Mouse (Mus musculus) CH12.LX (cell line): ENCODE data around the gene Cit. TPM values are rescaled to one million over a fixed set of nuclear protein-coding genes. Genes with fewer than 3 reads are reported as not detected.

ENCODE experiments used
- DNase-seq: peaks from one replicate; pipeline ENCODE4 v3.0.0-alpha.2; 2013; ENCODE audit errors: extremely low read depth
- H3K27ac ChIP-seq: 2 replicates; pipeline ENCODE4 v1.5.1; 2012; ENCODE audit warnings: low read depth, mild to moderate bottlenecking, control low read depth, moderate library complexity; ENCODE audit not compliant: insufficient read depth
- H3K27me3 ChIP-seq: replicated peaks from 2 replicates; pipeline ENCODE3; 2012; ENCODE audit warnings: inconsistent platforms
- H3K36me3 ChIP-seq, 2 experiments: replicated peaks in 1 of 2; 2 replicates each; pipeline versions ENCODE3 to v1.6.1; 2012; ENCODE audit warnings: inconsistent platforms in 1 of 2, low read length in 1 of 2, mild to moderate bottlenecking in 1 of 2, mixed read lengths in 1 of 2, moderate library complexity in 1 of 2; ENCODE audit not compliant: control insufficient read depth in 1 of 2, insufficient read depth in 1 of 2
- H3K4me1 ChIP-seq, 2 experiments: 2 replicates each; pipeline ENCODE4 v1.6.1; 2012; ENCODE audit warnings: inconsistent platforms in 1 of 2, moderate library complexity in 1 of 2; ENCODE audit not compliant: insufficient read depth in 2 of 2, control insufficient read depth in 1 of 2
- H3K4me2 ChIP-seq: 2 replicates; pipeline ENCODE4 v1.6.1; 2012; ENCODE audit warnings: low read depth, mild to moderate bottlenecking, control low read depth; ENCODE audit not compliant: poor library complexity, insufficient read depth, severe bottlenecking
- H3K4me3 ChIP-seq, 3 experiments: fragments of 150-350 bp in 1 of 3; sonication (generic) in 1 of 3; replicated peaks in 1 of 3; 2 replicates each; pipeline versions ENCODE3 to v1.5.1; 2011 to 2012; ENCODE audit warnings: low read depth in 2 of 3, low read length in 2 of 3, mild to moderate bottlenecking in 2 of 3, moderate library complexity in 2 of 3, control low read depth in 1 of 3, improper control_type of control experiment in 1 of 3, inconsistent platforms in 1 of 3, mixed read lengths in 1 of 3; ENCODE audit not compliant: poor library complexity in 1 of 3
- H3K79me2 ChIP-seq: replicated peaks from 2 replicates; pipeline ENCODE4 v1.6.1; 2012; ENCODE audit warnings: mild to moderate bottlenecking, moderate library complexity; ENCODE audit not compliant: control insufficient read depth, poor library complexity, insufficient read depth, severe bottlenecking; ENCODE audit errors: extremely low read depth
- H3K9ac ChIP-seq: 2 replicates; pipeline ENCODE4 v1.6.1; 2012; ENCODE audit warnings: low read depth, mild to moderate bottlenecking, control low read depth, moderate library complexity; ENCODE audit not compliant: insufficient read depth
- H3K9me3 ChIP-seq: replicated peaks from 2 replicates; pipeline ENCODE3; 2012; ENCODE audit warnings: low read length, inconsistent platforms, mixed read lengths
- BHLHE40 ChIP-seq: IDR thresholded peaks from 2 replicates; pipeline ENCODE4 v1.6.1; 2011; ENCODE audit warnings: mild to moderate bottlenecking, low read depth, low read length, improper control_type of control experiment
- CTCF ChIP-seq, 2 experiments: IDR thresholded peaks in 1 of 2; conservative IDR thresholded peaks in 1 of 2; 2 replicates each; pipeline ENCODE4 v1.5.1; 2011 to 2012; ENCODE audit warnings: low read depth in 2 of 2, low read length in 2 of 2, improper control_type of control experiment in 1 of 2, inconsistent platforms in 1 of 2, mild to moderate bottlenecking in 1 of 2, moderate library complexity in 1 of 2
- E2F4 ChIP-seq: IDR thresholded peaks from 2 replicates; pipeline ENCODE4 v1.6.1; 2011; ENCODE audit warnings: low read depth, low read length, improper control_type of control experiment; ENCODE audit not compliant: insufficient replicate concordance
- EP300 ChIP-seq: IDR thresholded peaks from 2 replicates; pipeline ENCODE4 v1.6.1; 2011; ENCODE audit warnings: low read length, improper control_type of control experiment
- ETS1 ChIP-seq: conservative IDR thresholded peaks from 2 replicates; pipeline ENCODE4 v1.6.1; 2012; ENCODE audit warnings: low read depth, mild to moderate bottlenecking, inconsistent platforms, low read length, improper control_type of control experiment, moderate library complexity
- GABPA ChIP-seq: IDR thresholded peaks from 2 replicates; pipeline ENCODE4 v1.6.1; 2012; ENCODE audit warnings: low read depth, low read length, improper control_type of control experiment, inconsistent platforms; ENCODE audit not compliant: insufficient replicate concordance
- HCFC1 ChIP-seq: IDR thresholded peaks from 2 replicates; pipeline ENCODE4 v1.6.1; 2012; ENCODE audit warnings: low read depth, mild to moderate bottlenecking, inconsistent platforms, low read length, improper control_type of control experiment
- JUN ChIP-seq: IDR thresholded peaks from 2 replicates; pipeline ENCODE4 v1.6.1; 2011; ENCODE audit warnings: low read depth, mild to moderate bottlenecking, low read length, improper control_type of control experiment, moderate library complexity; ENCODE audit not compliant: insufficient read depth
- JUND ChIP-seq: conservative IDR thresholded peaks from 2 replicates; pipeline ENCODE4 v1.6.1; 2011; ENCODE audit warnings: low read depth, low read length, improper control_type of control experiment
- MAFK ChIP-seq: IDR thresholded peaks from 2 replicates; pipeline ENCODE4 v1.6.1; 2011; ENCODE audit warnings: low read length, improper control_type of control experiment; ENCODE audit not compliant: insufficient replicate concordance
- MAX ChIP-seq: IDR thresholded peaks from 2 replicates; pipeline ENCODE4 v1.6.1; 2011; ENCODE audit warnings: low read length, improper control_type of control experiment
- MAZ ChIP-seq: IDR thresholded peaks from 2 replicates; pipeline ENCODE4 v1.6.1; 2012; ENCODE audit warnings: low read depth, mild to moderate bottlenecking, inconsistent platforms, low read length, improper control_type of control experiment, moderate library complexity
- MEF2A ChIP-seq: IDR thresholded peaks from 2 replicates; pipeline ENCODE4 v1.6.1; 2014; ENCODE audit warnings: low read depth, mild to moderate bottlenecking, inconsistent platforms, low read length, improper control_type of control experiment, borderline replicate concordance
- MXI1 ChIP-seq: IDR thresholded peaks from 2 replicates; pipeline ENCODE4 v1.6.1; 2011; ENCODE audit warnings: mild to moderate bottlenecking, low read depth, low read length, improper control_type of control experiment
- NELFE ChIP-seq: IDR thresholded peaks from 2 replicates; pipeline ENCODE4 v1.6.1; 2011; ENCODE audit warnings: low read depth, low read length, improper control_type of control experiment
- NRF1 ChIP-seq: IDR thresholded peaks from 2 replicates; pipeline ENCODE4 v1.6.1; 2014; ENCODE audit warnings: low read depth, mild to moderate bottlenecking, inconsistent platforms, low read length, improper control_type of control experiment, moderate library complexity
- PAX5 ChIP-seq: IDR thresholded peaks from 2 replicates; pipeline ENCODE4 v1.6.1; 2012; ENCODE audit warnings: low read length, inconsistent platforms, mixed read lengths
- POLR2A ChIP-seq: IDR thresholded peaks from 2 replicates; pipeline ENCODE4 v1.6.1; 2011; ENCODE audit warnings: low read depth, mild to moderate bottlenecking, improper control_type of control experiment, low read length
- POLR2AphosphoS2 ChIP-seq: IDR thresholded peaks from 2 replicates; pipeline ENCODE4 v1.6.1; 2011; ENCODE audit warnings: low read depth, low read length, improper control_type of control experiment
- RCOR1 ChIP-seq: conservative IDR thresholded peaks from 2 replicates; pipeline ENCODE4 v1.6.1; 2012; ENCODE audit warnings: low read depth, mild to moderate bottlenecking, inconsistent platforms, low read length, improper control_type of control experiment
- TCF12 ChIP-seq: IDR thresholded peaks from 2 replicates; pipeline ENCODE4 v1.6.1; 2014; ENCODE audit warnings: low read depth, mild to moderate bottlenecking, inconsistent platforms, low read length, improper control_type of control experiment
- UBTF ChIP-seq: IDR thresholded peaks from 2 replicates; pipeline ENCODE4 v1.6.1; 2012; ENCODE audit warnings: low read depth, mild to moderate bottlenecking, inconsistent platforms, low read length, improper control_type of control experiment, moderate library complexity
- USF1 ChIP-seq: IDR thresholded peaks from 2 replicates; pipeline ENCODE4 v1.6.1; 2014; ENCODE audit warnings: low read depth, mild to moderate bottlenecking, inconsistent platforms, low read length, improper control_type of control experiment
- USF2 ChIP-seq: conservative IDR thresholded peaks from 2 replicates; pipeline ENCODE4 v1.6.1; 2011; ENCODE audit warnings: low read depth, low read length, improper control_type of control experiment
- ZKSCAN1 ChIP-seq: IDR thresholded peaks from 2 replicates; pipeline ENCODE4 v1.6.1; 2012; ENCODE audit warnings: low read depth, inconsistent platforms, low read length, improper control_type of control experiment, borderline replicate concordance
- ZMIZ1 ChIP-seq: IDR thresholded peaks from 2 replicates; pipeline ENCODE4 v1.6.1; 2012; ENCODE audit warnings: low read depth, mild to moderate bottlenecking, inconsistent platforms, low read length, improper control_type of control experiment
- dilution Hi-C: fragments of 300-500 bp; cut with MboI; formaldehyde crosslinking; loops from 2 replicates; pipeline ENCODE4 v1.14.3; 2020; ENCODE audit warnings: low sequenced_read_pairs; ENCODE audit not compliant: extremely low pct_unique_long_range_greater_than_20kb, extremely low pct_ligation_motif_present
- in situ Hi-C: fragments of 300-500 bp; cut with MboI; formaldehyde crosslinking; loops from 3 replicates; pipeline ENCODE4 v1.14.3; 2019; ENCODE audit warnings: low sequenced_read_pairs, low pct_ligation_motif_present, low pct_unique_long_range_greater_than_20kb, mixed read lengths
- polyA plus RNA-seq: library from polyadenylated mRNA; unstranded; fragments of >175 nt; gene quantifications from 2 replicates; pipeline ENCODE4 v1.2.1, GENCODE M21; 2012; ENCODE audit warnings: low read depth; ENCODE audit not compliant: insufficient read length
- total RNA-seq, 2 experiments: library from RNA; depleted of rRNA; stranded (reverse); fragments of 300-350 nt in 1 of 2; fragments of >200 nt in 1 of 2; gene quantifications; 2 replicates each; pipeline ENCODE4 v1.2.3; 2012 to 2014

The Cit gene
- total and polyA plus RNA-seq, 3 experiments = 7.0 to 24.9 (median 16.2) TPM

DNA sequence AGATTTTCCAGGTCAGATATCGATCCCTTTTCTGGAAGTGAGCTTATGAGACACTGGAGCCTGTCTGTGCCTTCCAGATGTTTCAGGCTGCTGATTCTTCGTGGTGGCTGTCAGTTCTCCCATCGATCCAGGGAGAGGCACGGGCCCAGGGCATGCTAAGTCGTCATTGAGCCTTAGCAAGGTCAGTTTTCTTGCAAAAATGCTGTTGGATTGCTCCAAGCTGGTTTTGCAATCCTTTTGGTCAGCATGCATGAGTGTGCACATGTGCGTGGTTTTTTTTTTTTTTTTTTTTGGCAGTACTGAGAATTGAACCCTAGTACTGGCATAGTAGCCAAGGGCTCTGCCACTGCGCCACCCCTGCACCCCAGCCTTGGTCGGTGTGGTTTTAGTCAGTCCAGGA, 158.1 kb downstream of the Cit start:
- Histone ChIP-seq H3K9me3 (no peaks in the 10 kb centered on the region), H3K27ac (no peak overlapping the region), H3K4me3 (no peak overlapping the region), H3K4me1 (no peaks in the 10 kb centered on the region), H3K36me3 (peaks cover 30 to 77% of the 10 kb centered on the region in 2 experiments), H3K9ac (no peak overlapping the region), H3K4me2 (no peak overlapping the region), H3K27me3 (no peaks in the 10 kb centered on the region), H3K79me2 (no peaks in the 10 kb centered on the region)
- dilution Hi-C loops = no loop called here
- no peak for TF ChIP-seq HCFC1
- TF ChIP-seq ZMIZ1 = no peak
- TF ChIP-seq MAX = no peak
- no peak for TF ChIP-seq PAX5
- TF ChIP-seq MXI1 = no peak
- TF ChIP-seq E2F4 = no peak
- no peak for TF ChIP-seq ETS1
- no peak for TF ChIP-seq JUND
- TF ChIP-seq EP300 = no peak
- TF ChIP-seq TCF12 = no peak
- TF ChIP-seq NELFE = no peak
- no peak for TF ChIP-seq MEF2A
- no peak for TF ChIP-seq MAFK
- no peak for TF ChIP-seq POLR2AphosphoS2
- no peak for TF ChIP-seq ZKSCAN1
- no peak for TF ChIP-seq USF2
- TF ChIP-seq GABPA = no peak
- DNase-seq = no peak
- in situ Hi-C loops = no loop called here

DNA sequence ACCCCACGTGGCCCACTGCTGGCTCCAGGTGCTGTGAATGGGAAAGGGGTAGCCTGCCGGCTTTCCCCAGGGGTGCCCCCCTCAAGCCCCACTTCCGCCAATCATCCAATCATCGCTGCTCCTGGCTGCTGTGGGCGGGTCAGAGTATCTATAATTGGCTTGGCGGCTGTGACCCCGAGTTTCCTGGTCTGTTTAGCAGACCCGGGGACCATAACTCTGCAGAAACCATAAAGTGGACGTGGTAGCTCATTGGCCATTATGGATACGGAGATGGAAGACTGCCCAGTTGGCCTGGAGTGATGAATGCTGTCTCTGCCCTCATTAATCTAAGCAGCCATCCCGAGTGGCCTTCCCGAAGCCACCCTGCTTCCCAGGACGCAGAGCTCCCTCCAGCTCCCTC, 158.7 kb downstream of the Cit start:
- DNase-seq = no peak
- in situ Hi-C loops = no loop called here
- Histone ChIP-seq H3K9me3 (no peaks in the 10 kb centered on the region), H3K4me1 (peaks cover 0 to under 1% of the 10 kb centered on the region in 2 experiments; a peak in 1 of 4 replicates), H3K27ac (no peak overlapping the region), H3K4me2 (no peak overlapping the region), H3K36me3 (peaks cover 30 to 77% of the 10 kb centered on the region in 2 experiments), H3K27me3 (no peaks in the 10 kb centered on the region), H3K4me3 (no peak overlapping the region), H3K79me2 (no peaks in the 10 kb centered on the region), H3K9ac (no peak overlapping the region)
- dilution Hi-C loops = no loop called here
- no peak for TF ChIP-seq MAZ
- no peak for TF ChIP-seq RCOR1
- no peak for TF ChIP-seq BHLHE40
- no peak for TF ChIP-seq MEF2A
- no peak for TF ChIP-seq POLR2AphosphoS2
- no peak for TF ChIP-seq ZKSCAN1
- TF ChIP-seq HCFC1 = no peak
- no peak for TF ChIP-seq UBTF
- TF ChIP-seq NRF1 = no peak
- no peak for TF ChIP-seq JUN
- no peak for TF ChIP-seq POLR2A
- TF ChIP-seq EP300 = no peak
- no peak for TF ChIP-seq CTCF (conservative IDR thresholded peaks at IDR 0.05 in 1 of 2, IDR thresholded peaks at IDR 0.05 in 1 of 2; ENCODE audit: low read depth in 2 of 2, low read length in 2 of 2)
- no peak for TF ChIP-seq JUND
- TF ChIP-seq MAFK = no peak
- no peak for TF ChIP-seq NELFE
- no peak for TF ChIP-seq MAX
- no peak for TF ChIP-seq MXI1
- TF ChIP-seq USF1 = no peak
